Mouse (Mus musculus) heart, adult 2 months (tissue): ENCODE data around the gene Ugt2a3. TPM values are rescaled to one million over a fixed set of nuclear protein-coding genes. Genes with fewer than 3 reads are reported as not detected.

Experiments used
- DNase-seq, 2 experiments: peaks; one replicate each; pipeline ENCODE4 v3.0.0; 2021
- H3K27ac ChIP-seq: fragments of 200-600 bp; 2 replicates; pipeline ENCODE4 v1.8.1; 2022
- H3K27me3 ChIP-seq: fragments of 200-500 bp; 2 replicates; pipeline ENCODE4 v1.6.1; 2012; ENCODE audit warnings: mild to moderate bottlenecking, low read length, inconsistent platforms, mixed read lengths; ENCODE audit not compliant: control insufficient read depth, insufficient read depth
- H3K36me3 ChIP-seq: fragments of 200-500 bp; 2 replicates; pipeline ENCODE4 v1.6.1; 2012; ENCODE audit warnings: low read length, inconsistent platforms; ENCODE audit not compliant: control insufficient read depth, insufficient read depth
- H3K4me1 ChIP-seq: fragments of 200-500 bp; 2 replicates; pipeline ENCODE4 v1.6.1; 2011; ENCODE audit warnings: low read length; ENCODE audit not compliant: control insufficient read depth, insufficient read depth
- H3K4me3 ChIP-seq: fragments of 200-600 bp; 2 replicates; pipeline ENCODE4 v1.8.1; 2022
- H3K79me2 ChIP-seq: fragments of 200-500 bp; replicated peaks from 2 replicates; pipeline ENCODE4 v1.6.1; 2012; ENCODE audit warnings: mild to moderate bottlenecking, inconsistent platforms, low read length, moderate library complexity, mixed read lengths; ENCODE audit not compliant: control insufficient read depth, insufficient read depth
- H3K9ac ChIP-seq: fragments of 200-500 bp; 2 replicates; pipeline ENCODE4 v1.6.1; 2012; ENCODE audit warnings: low read depth, mild to moderate bottlenecking, control low read depth, inconsistent platforms, low read length, mixed read lengths
- CTCF ChIP-seq: fragments of 200-600 bp; IDR thresholded peaks from 2 replicates; pipeline ENCODE4 v1.8.1; 2022; ENCODE audit warnings: antibody characterized with exemption, mild to moderate bottlenecking, moderate library complexity
- EP300 ChIP-seq: fragments of 200-500 bp; IDR thresholded peaks from 2 replicates; pipeline ENCODE4 v1.6.1; 2011; ENCODE audit warnings: low read depth, low read length, control low read depth; ENCODE audit not compliant: insufficient read depth
- POLR2A ChIP-seq: fragments of 200-500 bp; IDR thresholded peaks from 2 replicates; pipeline ENCODE4 v1.6.1; 2011; ENCODE audit warnings: mild to moderate bottlenecking, low read depth, low read length, control low read depth; ENCODE audit not compliant: insufficient read depth
- WGBS: fragments of 180-500 bp; shearing (Covaris S2); methylation state at CpG from one replicate; pipeline ENCODE4 v1.1.7; 2018; 5-methylcytosine and 5-hydroxymethylcytosine counted together
- intact Hi-C: fragments of 180-260 bp; cut with DNase I; formaldehyde crosslinking; loops from one replicate; pipeline ENCODE4 v1.15.1; 2025
- polyA plus RNA-seq: library from polyadenylated mRNA; depleted of rRNA; stranded (reverse); fragments of >200 nt; gene quantifications from 2 replicates; pipeline ENCODE4 v1.2.3, GENCODE M21; 2012; rRNA removed
- total RNA-seq, 2 experiments: library from RNA; stranded (reverse); gene quantifications; 2 replicates each; pipeline ENCODE4 v1.2.3; 2021

Ugt2a3 gene
- total and polyA plus RNA-seq, 3 experiments, result not detected

DNA sequence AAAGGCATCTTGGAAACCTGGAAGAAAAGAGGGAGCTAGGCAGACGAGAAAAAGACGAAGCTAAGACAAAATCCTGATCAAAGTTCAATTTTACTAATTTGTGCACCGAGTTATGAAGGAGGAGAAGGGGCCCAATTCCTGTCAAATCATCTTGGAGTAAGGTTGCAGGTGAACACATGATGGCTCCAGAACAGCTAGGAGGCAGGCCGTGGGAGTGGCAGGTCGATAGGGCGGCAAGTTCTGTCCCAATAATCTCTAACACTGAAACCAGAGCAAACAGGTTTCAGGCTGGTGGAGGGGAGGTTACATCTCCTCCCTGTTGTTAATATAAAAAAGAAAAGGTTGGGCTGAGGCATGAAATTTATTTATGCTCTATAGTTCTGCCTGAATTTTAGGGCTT, 61.4 kb downstream of the Ugt2a3 start:
- Histone ChIP-seq H3K36me3 (no peaks in the 10 kb centered on the region), H3K4me1 (no peaks in the 10 kb centered on the region), H3K4me3 (no peak overlapping the region), H3K9ac (no peak overlapping the region), H3K79me2 (no peaks in the 10 kb centered on the region), H3K27ac (no peak overlapping the region), H3K27me3 (no peaks in the 10 kb centered on the region)
- WGBS, result 61% methylated on average over 6 of the region's 6 CpGs
- DNase-seq, result no peak
- intact Hi-C loops, result no loop called here
- TF ChIP-seq CTCF, result no peak
- TF ChIP-seq POLR2A, result no peak
- TF ChIP-seq EP300, result no peak

Other genes with a start within 250 kb of the Ugt2a3 start
- gene Ugt2b36, start 244.6 kb downstream of the Ugt2a3 start, total RNA-seq, result not detected
- gene Ugt2b36, start 244.6 kb downstream of the Ugt2a3 start, polyA plus RNA-seq, result 0.20 TPM in 1 of 2 replicates, not detected in the other
- gene Ugt2b5, start 196.9 kb downstream of the Ugt2a3 start, total RNA-seq, result not detected
- gene Ugt2b5, start 196.9 kb downstream of the Ugt2a3 start, polyA plus RNA-seq, result 0.18 TPM in 1 of 2 replicates, not detected in the other
- not detected for gene Ugt2b37, start 82.4 kb downstream of the Ugt2a3 start, total RNA-seq
- gene Ugt2b37, start 82.4 kb downstream of the Ugt2a3 start, polyA plus RNA-seq, result not detected in 2 replicates
- not detected for gene Ugt2b38, start 87.0 kb upstream of the Ugt2a3 start, total RNA-seq
- gene Ugt2b38, start 87.0 kb upstream of the Ugt2a3 start, polyA plus RNA-seq, result not detected in 2 replicates
- gene Ugt2a2, start 145.1 kb upstream of the Ugt2a3 start, total RNA-seq, result not detected
- gene Ugt2a2, start 145.1 kb upstream of the Ugt2a3 start, polyA plus RNA-seq, result not detected in 2 replicates
- gene Gm43638, start 149.6 kb upstream of the Ugt2a3 start, total RNA-seq, result not detected
- gene Gm43638, start 149.6 kb upstream of the Ugt2a3 start, polyA plus RNA-seq, result not detected in 2 replicates
- gene Ugt2a1, start 153.7 kb upstream of the Ugt2a3 start, total RNA-seq, result not detected
- gene Ugt2a1, start 153.7 kb upstream of the Ugt2a3 start, polyA plus RNA-seq, result not detected in 2 replicates
- gene Sult1b1, start 201.0 kb upstream of the Ugt2a3 start, total RNA-seq, result not detected
- 0.16 TPM in 1 of 2 replicates, not detected in the other for gene Sult1b1, start 201.0 kb upstream of the Ugt2a3 start, polyA plus RNA-seq
- gene Sult1d1, start 231.8 kb upstream of the Ugt2a3 start, total RNA-seq, result not detected
- gene Sult1d1, start 231.8 kb upstream of the Ugt2a3 start, polyA plus RNA-seq, result 0.61 TPM in 1 of 2 replicates, not detected in the other